Mouse (Mus musculus): ENCODE data around the gene Hs3st3a1. TPM values are rescaled to one million over a fixed set of nuclear protein-coding genes. Genes with fewer than 3 reads are reported as not detected.
A peak's percentile ranks its signal among the peaks of the same experiment; 100 is the strongest.

The Hs3st3a1 gene
- total RNA-seq (2017), result not detected in 2 replicates

- ATAC-seq (replicated peaks in 1 of 2; ENCODE audit: insufficient read depth in 1 of 2, low FRiP score in 2 of 2, low TSS enrichment in 1 of 2, low read depth in 1 of 2, poor library complexity in 2 of 2, severe bottlenecking in 2 of 2), result peak; percentile 66 to 91
Observed at GRCm38 (mm10) chr11:64434611-64435545, at the start of gene Hs3st3a1. TSS of gene Hs3st3a1 (plus strand) at chr11:64435332.

GRCm38 (mm10) chr11:64386333-64386732 lies 48.8 kb upstream of the Hs3st3a1 start:
- no peak for ATAC-seq (replicated peaks in 1 of 2; ENCODE audit: insufficient read depth in 1 of 2, low FRiP score in 2 of 2, low TSS enrichment in 1 of 2, low read depth in 1 of 2, poor library complexity in 2 of 2, severe bottlenecking in 2 of 2)

- peak; percentile 87 to 89 for ATAC-seq (replicated peaks in 1 of 2; ENCODE audit: insufficient read depth in 1 of 2, low FRiP score in 2 of 2, low TSS enrichment in 1 of 2, low read depth in 1 of 2, poor library complexity in 2 of 2, severe bottlenecking in 2 of 2)
Observed at GRCm38 (mm10) chr11:64396331-64396881, 38.7 kb upstream of the Hs3st3a1 start.

- no peak for ATAC-seq (replicated peaks in 1 of 2; ENCODE audit: insufficient read depth in 1 of 2, low FRiP score in 2 of 2, low TSS enrichment in 1 of 2, low read depth in 1 of 2, poor library complexity in 2 of 2, severe bottlenecking in 2 of 2)
Observed at GRCm38 (mm10) chr11:64396949-64397348, 38.2 kb upstream of the Hs3st3a1 start.

- ATAC-seq (replicated peaks in 1 of 2; ENCODE audit: insufficient read depth in 1 of 2, low FRiP score in 2 of 2, low TSS enrichment in 1 of 2, low read depth in 1 of 2, poor library complexity in 2 of 2, severe bottlenecking in 2 of 2), result no peak
Observed at GRCm38 (mm10) chr11:64397612-64398011, 37.5 kb upstream of the Hs3st3a1 start.

GRCm38 (mm10) chr11:64400534-64401093 lies 34.5 kb upstream of the Hs3st3a1 start:
- ATAC-seq (replicated peaks in 1 of 2; ENCODE audit: insufficient read depth in 1 of 2, low FRiP score in 2 of 2, low TSS enrichment in 1 of 2, low read depth in 1 of 2, poor library complexity in 2 of 2, severe bottlenecking in 2 of 2), result no peak

- no peak for ATAC-seq (replicated peaks in 1 of 2; ENCODE audit: insufficient read depth in 1 of 2, low FRiP score in 2 of 2, low TSS enrichment in 1 of 2, low read depth in 1 of 2, poor library complexity in 2 of 2, severe bottlenecking in 2 of 2)
Observed at GRCm38 (mm10) chr11:64418969-64419368, 16.2 kb upstream of the Hs3st3a1 start.

GRCm38 (mm10) chr11:64435546-64436411 lies 647 bp downstream of the Hs3st3a1 start:
- peak; percentile 51 to 56 for ATAC-seq (replicated peaks in 1 of 2; ENCODE audit: insufficient read depth in 1 of 2, low FRiP score in 2 of 2, low TSS enrichment in 1 of 2, low read depth in 1 of 2, poor library complexity in 2 of 2, severe bottlenecking in 2 of 2)

- ATAC-seq (replicated peaks in 1 of 2; ENCODE audit: insufficient read depth in 1 of 2, low FRiP score in 2 of 2, low TSS enrichment in 1 of 2, low read depth in 1 of 2, poor library complexity in 2 of 2, severe bottlenecking in 2 of 2), result no peak
Observed at GRCm38 (mm10) chr11:64436412-64436727, 1.2 kb downstream of the Hs3st3a1 start, which contains the start of gene F930015N05Rik. TSS of gene F930015N05Rik (minus strand) at chr11:64436653.

GRCm38 (mm10) chr11:64436791-64437298 lies 1.7 kb downstream of the Hs3st3a1 start:
- no peak for ATAC-seq (replicated peaks in 1 of 2; ENCODE audit: insufficient read depth in 1 of 2, low FRiP score in 2 of 2, low TSS enrichment in 1 of 2, low read depth in 1 of 2, poor library complexity in 2 of 2, severe bottlenecking in 2 of 2)

GRCm38 (mm10) chr11:64437721-64438120 lies 2.6 kb downstream of the Hs3st3a1 start:
- ATAC-seq (replicated peaks in 1 of 2; ENCODE audit: insufficient read depth in 1 of 2, low FRiP score in 2 of 2, low TSS enrichment in 1 of 2, low read depth in 1 of 2, poor library complexity in 2 of 2, severe bottlenecking in 2 of 2), result no peak

- ATAC-seq (replicated peaks in 1 of 2; ENCODE audit: insufficient read depth in 1 of 2, low FRiP score in 2 of 2, low TSS enrichment in 1 of 2, low read depth in 1 of 2, poor library complexity in 2 of 2, severe bottlenecking in 2 of 2), result no peak
Observed at GRCm38 (mm10) chr11:64438909-64439308, 3.8 kb downstream of the Hs3st3a1 start.

- no peak for ATAC-seq (replicated peaks in 1 of 2; ENCODE audit: insufficient read depth in 1 of 2, low FRiP score in 2 of 2, low TSS enrichment in 1 of 2, low read depth in 1 of 2, poor library complexity in 2 of 2, severe bottlenecking in 2 of 2)
Observed at GRCm38 (mm10) chr11:64442119-64442518, 7.0 kb downstream of the Hs3st3a1 start.

GRCm38 (mm10) chr11:64442701-64443100 lies 7.6 kb downstream of the Hs3st3a1 start:
- ATAC-seq (replicated peaks in 1 of 2; ENCODE audit: insufficient read depth in 1 of 2, low FRiP score in 2 of 2, low TSS enrichment in 1 of 2, low read depth in 1 of 2, poor library complexity in 2 of 2, severe bottlenecking in 2 of 2), result no peak

GRCm38 (mm10) chr11:64445227-64445626 lies 10.1 kb downstream of the Hs3st3a1 start:
- no peak for ATAC-seq (replicated peaks in 1 of 2; ENCODE audit: insufficient read depth in 1 of 2, low FRiP score in 2 of 2, low TSS enrichment in 1 of 2, low read depth in 1 of 2, poor library complexity in 2 of 2, severe bottlenecking in 2 of 2)

- no peak for ATAC-seq (replicated peaks in 1 of 2; ENCODE audit: insufficient read depth in 1 of 2, low FRiP score in 2 of 2, low TSS enrichment in 1 of 2, low read depth in 1 of 2, poor library complexity in 2 of 2, severe bottlenecking in 2 of 2)
Observed at GRCm38 (mm10) chr11:64448586-64449315, 13.6 kb downstream of the Hs3st3a1 start.

GRCm38 (mm10) chr11:64461746-64462145 lies 26.6 kb downstream of the Hs3st3a1 start:
- no peak for ATAC-seq (replicated peaks in 1 of 2; ENCODE audit: insufficient read depth in 1 of 2, low FRiP score in 2 of 2, low TSS enrichment in 1 of 2, low read depth in 1 of 2, poor library complexity in 2 of 2, severe bottlenecking in 2 of 2)

All from hematopoietic stem cell, adult 5-6 weeks (primary cell).